Mouse (Mus musculus) liver, embryonic 14.5 days (tissue): ENCODE measurements around the gene Irf1. TPM values are rescaled to one million over a fixed set of nuclear protein-coding genes. Genes with fewer than 3 reads are reported as not detected.

Experiments used
- ATAC-seq: fragments of 200-750 bp; cut with Nextera tagmentation; 2 replicates; pipeline ENCODE4 v1.8.0; 2017; ENCODE audit warnings: moderate number of reproducible peaks, mild to moderate bottlenecking, moderate library complexity; ENCODE audit not compliant: insufficient read depth
- DNase-seq, 3 experiments: peaks; one replicate each; pipeline ENCODE4 v3.0.0-alpha.2; 2012 to 2013; ENCODE audit warnings: low read depth in 3 of 3, low spot score in 3 of 3
- H3K27ac ChIP-seq: fragments of 300-500 bp; sonication (generic); 2 replicates; pipeline ENCODE4 v1.5.1; 2014; ENCODE audit warnings: moderate library complexity, mild to moderate bottlenecking, control low read depth, inconsistent platforms
- H3K27me3 ChIP-seq: fragments of 300-500 bp; sonication (generic); 2 replicates; pipeline ENCODE4 v1.6.1; 2014; ENCODE audit warnings: mild to moderate bottlenecking, low read length, moderate library complexity; ENCODE audit not compliant: control insufficient read depth, insufficient read depth
- H3K36me3 ChIP-seq: fragments of 300-500 bp; sonication (generic); replicated peaks from 2 replicates; pipeline ENCODE4 v1.6.1; 2014; ENCODE audit warnings: low read depth; ENCODE audit not compliant: control insufficient read depth, insufficient read depth
- H3K4me1 ChIP-seq, 2 experiments: fragments of 200-500 bp in 1 of 2; fragments of 300-500 bp in 1 of 2; sonication (generic) in 1 of 2; replicated peaks; 2 replicates each; pipeline ENCODE4 v1.6.1; 2012 to 2014; ENCODE audit warnings: antibody characterized with exemption in 1 of 2, inconsistent platforms in 1 of 2, low read length in 1 of 2; ENCODE audit not compliant: control insufficient read depth in 2 of 2, insufficient read depth in 2 of 2
- H3K4me2 ChIP-seq: fragments of 300-500 bp; sonication (generic); 2 replicates; pipeline ENCODE4 v1.6.1; 2014; ENCODE audit warnings: low read depth, mild to moderate bottlenecking, control low read depth, moderate library complexity
- H3K4me3 ChIP-seq, 2 experiments: fragments of 200-500 bp in 1 of 2; fragments of 300-500 bp in 1 of 2; sonication (generic) in 1 of 2; 2 replicates each; pipeline ENCODE4 v1.5.1; 2012 to 2014; ENCODE audit warnings: low read depth in 2 of 2, low read length in 2 of 2, mild to moderate bottlenecking in 2 of 2, control low read depth in 1 of 2, inconsistent platforms in 1 of 2, moderate library complexity in 1 of 2; ENCODE audit not compliant: insufficient read depth in 1 of 2
- H3K9ac ChIP-seq: fragments of 300-500 bp; sonication (generic); replicated peaks from 2 replicates; pipeline ENCODE4 v1.6.1; 2014; ENCODE audit warnings: mild to moderate bottlenecking, control low read depth, moderate library complexity
- H3K9me3 ChIP-seq: fragments of 300-500 bp; sonication (generic); 2 replicates; pipeline ENCODE4 v1.6.1; 2016; ENCODE audit warnings: low read length, mixed read lengths; ENCODE audit not compliant: control insufficient read depth
- CTCF ChIP-seq: IDR thresholded peaks from 2 replicates; pipeline ENCODE4 v1.5.1; 2016; ENCODE audit warnings: antibody characterized with exemption, low read depth, control low read depth
- EP300 ChIP-seq: IDR thresholded peaks from 2 replicates; pipeline ENCODE4 v1.6.1; 2016; ENCODE audit warnings: antibody characterized with exemption, low read depth
- WGBS: fragments of 180-500 bp; shearing (Covaris S2); extraction: QIAGEN DNeasy Blood & Tissue Kit; methylation state at CpG from one replicate; pipeline ENCODE4 v1.1.7; 2014; ENCODE audit not compliant: insufficient replicate concordance; 5-methylcytosine and 5-hydroxymethylcytosine counted together
- polyA plus RNA-seq, 2 experiments: library from polyadenylated mRNA; depleted of rRNA in 1 of 2; stranded (reverse) in 1 of 2; unstranded in 1 of 2; fragments of >200 nt; fragmentation: Nextera tagmentation in 1 of 2; extraction: Ambion mirVana in 1 of 2; gene quantifications; 2 replicates each; pipeline versions ENCODE4 v1.2.1 to v1.2.3; 2012 to 2014

Gene Irf1
- polyA plus RNA-seq, 2 experiments, result 5.4 to 8.1 TPM

DNA sequence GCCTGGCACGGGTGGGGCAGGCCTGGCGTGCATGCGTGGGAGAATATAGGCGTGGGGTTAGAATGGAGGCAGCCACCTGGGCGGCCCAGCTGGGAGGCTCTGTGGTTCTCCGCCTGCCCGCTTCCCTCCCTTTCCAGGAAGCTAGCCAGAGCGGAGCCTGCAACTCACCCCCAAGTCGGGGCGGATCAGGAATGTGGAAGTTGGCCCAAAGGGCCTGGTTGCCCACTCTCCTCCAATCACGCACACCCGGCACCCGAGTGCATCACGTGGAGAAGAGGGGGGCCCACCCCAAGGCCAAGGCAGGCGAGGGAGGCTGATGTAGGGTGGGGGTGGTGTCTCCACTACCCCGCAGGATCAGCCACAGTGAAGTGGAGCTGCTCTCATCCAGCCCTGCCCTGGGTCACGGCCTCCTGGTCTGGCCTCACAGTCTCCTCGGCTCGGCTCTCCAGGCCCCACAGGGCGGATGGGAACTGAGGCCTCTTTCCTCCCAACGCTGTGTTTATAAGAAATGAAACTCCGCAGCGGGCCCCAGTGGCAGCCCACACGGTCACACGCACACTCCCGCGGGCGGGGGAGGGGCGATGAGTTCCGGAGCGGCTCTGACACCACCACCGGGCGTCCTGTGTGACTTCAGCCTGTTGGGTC lies 6.2 kb upstream of the Irf1 start:
- H3K4me2 ChIP-seq, result peak overlapping the region; percentile 65
- no peak for TF ChIP-seq EP300
- peak; percentile 45 for TF ChIP-seq CTCF
- H3K9me3 ChIP-seq, result no peaks in the 10 kb centered on the region
- peak; percentile 71 for ATAC-seq
- H3K36me3 ChIP-seq, result no peaks in the 10 kb centered on the region
- DNase-seq, result peak; percentile 31 to 56 (median 35)
- peak overlapping the region; percentile 40 to 43 for H3K4me3 ChIP-seq
- H3K27me3 ChIP-seq, result no peaks in the 10 kb centered on the region; the same call in 1 of the 2 replicates
- WGBS, result under 1% methylated on average over 32 of the region's 33 CpGs
- H3K9ac ChIP-seq, result peak overlapping the region; percentile 36; the same call in 1 of the 2 replicates
- peaks cover 0 to 18% of the 10 kb centered on the region in 2 experiments; a peak in 3 of 4 replicates for H3K4me1 ChIP-seq
- H3K27ac ChIP-seq, result no peak overlapping the region

DNA sequence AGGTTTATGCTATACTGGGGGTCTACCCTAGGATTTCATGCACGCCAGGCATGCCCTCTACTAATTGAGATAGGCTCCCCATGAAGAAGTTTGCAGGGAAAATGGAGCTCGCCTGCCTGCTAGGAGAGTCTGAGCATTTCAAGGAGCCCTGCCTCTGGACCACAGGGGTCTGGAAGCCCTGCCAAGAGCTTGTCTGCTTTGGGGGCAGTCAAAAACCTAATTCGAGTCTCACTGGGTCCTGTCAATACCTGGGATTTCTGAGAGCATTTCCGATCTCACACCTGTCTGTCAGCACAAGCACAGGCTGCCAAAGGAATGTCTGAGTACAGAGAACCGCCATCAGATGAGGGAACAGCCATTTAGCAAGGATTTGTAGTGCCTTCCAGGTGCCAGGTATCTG lies 5.2 kb upstream of the Irf1 start:
- H3K36me3 ChIP-seq, result no peaks in the 10 kb centered on the region
- no peak overlapping the region for H3K27ac ChIP-seq
- 51% methylated on average over 5 of the region's 5 CpGs for WGBS
- H3K9me3 ChIP-seq, result no peaks in the 10 kb centered on the region
- peaks cover 0 to 24% of the 10 kb centered on the region in 2 experiments; a peak in 3 of 4 replicates for H3K4me1 ChIP-seq
- DNase-seq (no peak), ATAC-seq (no peak)
- no peak overlapping the region for H3K4me3 ChIP-seq
- no peaks in the 10 kb centered on the region; the same call in 1 of the 2 replicates for H3K27me3 ChIP-seq
- no peak overlapping the region for H3K4me2 ChIP-seq
- no peak for TF ChIP-seq EP300
- no peak for TF ChIP-seq CTCF
- H3K9ac ChIP-seq, result no peak overlapping the region

GRCm38 (mm10) chr11:53768422-53769184 lies 1.2 kb upstream of the Irf1 start:
- ATAC-seq, result no peak
- Histone ChIP-seq H3K9ac (no peak overlapping the region), H3K4me2 (no peak overlapping the region), H3K4me1 (peaks cover 0 to 12% of the 10 kb centered on the region in 2 experiments; a peak in 3 of 4 replicates), H3K4me3 (no peak overlapping the region), H3K27me3 (peaks cover 15% of the 10 kb centered on the region), H3K36me3 (no peaks in the 10 kb centered on the region), H3K9me3 (no peaks in the 10 kb centered on the region), H3K27ac (no peak overlapping the region)
- no peak for TF ChIP-seq EP300
- no peak for TF ChIP-seq CTCF
- no peak for DNase-seq
- 64% methylated on average over 13 of the region's 13 CpGs for WGBS

DNA sequence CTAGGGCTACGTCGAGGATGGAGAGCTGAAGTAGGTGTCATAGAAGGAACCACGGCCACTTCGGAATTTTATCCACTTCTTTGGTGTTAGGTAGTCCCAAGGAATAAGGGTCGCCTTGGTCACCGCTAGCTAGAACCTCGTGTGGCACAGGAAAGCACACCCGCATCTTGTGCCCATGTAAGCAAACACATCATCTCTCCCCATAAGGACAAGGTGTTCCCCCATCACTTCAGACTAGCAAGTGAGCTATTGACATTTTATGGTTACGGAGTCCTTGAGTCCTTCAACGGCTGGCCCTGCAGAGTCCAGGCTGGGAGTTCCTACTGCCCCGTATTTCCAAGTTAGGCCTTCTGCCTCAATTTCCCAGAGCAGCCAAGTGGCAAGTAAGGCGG lies 633 bp upstream of the Irf1 start:
- no peak for DNase-seq
- TF ChIP-seq EP300 (no peak), CTCF (no peak)
- Histone ChIP-seq H3K27me3 (peaks cover 15% of the 10 kb centered on the region), H3K4me2 (peak overlapping the region; percentile 76), H3K4me1 (peaks cover 0 to 8% of the 10 kb centered on the region in 2 experiments; a peak in 3 of 4 replicates), H3K9me3 (no peaks in the 10 kb centered on the region), H3K36me3 (no peaks in the 10 kb centered on the region), H3K4me3 (peak overlapping the region; percentile 4 to 62; a peak in 2 of 4 replicates), H3K9ac (no peak overlapping the region), H3K27ac (no peak overlapping the region)
- WGBS, result 54% methylated on average over 12 of the region's 12 CpGs
- ATAC-seq, result no peak
